Mouse (Mus musculus) c-Kit-negative CD71-positive TER-119-positive erythroid progenitor cells, embryonic 14.5 days (primary cell): ENCODE results near the gene Afap1.

Source experiments
- DNase-seq: peaks from one replicate; pipeline ENCODE4 v3.0.0-alpha.2; 2013; ENCODE audit warnings: low read depth, low spot score

The Afap1 gene

GRCm38 (mm10) chr5:35933059-35933458 is 39.9 kb downstream of the Afap1 start:
- DNase-seq = no peak

- DNase-seq = no peak
Measured at GRCm38 (mm10) chr5:35935939-35936338, 42.8 kb downstream of the Afap1 start.

- no peak for DNase-seq
Measured at GRCm38 (mm10) chr5:35938249-35939223, 45.4 kb downstream of the Afap1 start.

- DNase-seq = no peak
Measured at GRCm38 (mm10) chr5:35939958-35940357, 46.8 kb downstream of the Afap1 start.

GRCm38 (mm10) chr5:35943541-35943940 is 50.4 kb downstream of the Afap1 start:
- DNase-seq = no peak

- no peak for DNase-seq
Measured at GRCm38 (mm10) chr5:35946841-35947240, 53.7 kb downstream of the Afap1 start.

GRCm38 (mm10) chr5:35947427-35947826 is 54.3 kb downstream of the Afap1 start:
- DNase-seq = no peak

GRCm38 (mm10) chr5:35948225-35948975 is 55.3 kb downstream of the Afap1 start:
- DNase-seq = no peak

GRCm38 (mm10) chr5:35949061-35949460 is 55.9 kb downstream of the Afap1 start:
- no peak for DNase-seq

- DNase-seq = no peak
Measured at GRCm38 (mm10) chr5:35950504-35950903, 57.4 kb downstream of the Afap1 start.

- no peak for DNase-seq
Measured at GRCm38 (mm10) chr5:35954055-35954718, 61.1 kb downstream of the Afap1 start.

GRCm38 (mm10) chr5:35956268-35956667 is 63.1 kb downstream of the Afap1 start:
- DNase-seq = no peak

GRCm38 (mm10) chr5:35958681-35959080 is 65.6 kb downstream of the Afap1 start:
- DNase-seq = no peak

GRCm38 (mm10) chr5:35960168-35960567 is 67.0 kb downstream of the Afap1 start:
- DNase-seq = no peak

- no peak for DNase-seq
Measured at GRCm38 (mm10) chr5:35961271-35961670, 68.2 kb downstream of the Afap1 start.

- no peak for DNase-seq
Measured at GRCm38 (mm10) chr5:35963635-35964034, 70.5 kb downstream of the Afap1 start.

- no peak for DNase-seq
Measured at GRCm38 (mm10) chr5:35965036-35965435, 71.9 kb downstream of the Afap1 start.

- DNase-seq = no peak
Measured at GRCm38 (mm10) chr5:35969857-35970256, 76.7 kb downstream of the Afap1 start.

GRCm38 (mm10) chr5:35970380-35971105 is 77.4 kb downstream of the Afap1 start:
- DNase-seq = no peak

- peak; percentile 31 for DNase-seq
Measured at GRCm38 (mm10) chr5:35971841-35972578, 78.9 kb downstream of the Afap1 start.

- no peak for DNase-seq
Measured at GRCm38 (mm10) chr5:35972739-35973138, 79.6 kb downstream of the Afap1 start.
